Mouse (Mus musculus) hindbrain, embryonic 16.5 days (tissue): ENCODE data around the gene Nod1. TPM values are rescaled to one million over a fixed set of nuclear protein-coding genes. Genes with fewer than 3 reads are reported as not detected.

Experiments used
- ATAC-seq: fragments of 200-750 bp; cut with Nextera tagmentation; 2 replicates; pipeline ENCODE4 v1.8.0; 2017; ENCODE audit warnings: moderate TSS enrichment, moderate library complexity
- H3K27ac ChIP-seq: fragments of 300-500 bp; sonication (generic); 2 replicates; pipeline ENCODE4 v1.5.1; 2014; ENCODE audit warnings: low read depth, mild to moderate bottlenecking, control low read depth, low read length, moderate library complexity
- H3K27me3 ChIP-seq: fragments of 300-500 bp; sonication (generic); replicated peaks from 2 replicates; pipeline ENCODE4 v1.6.1; 2014; ENCODE audit warnings: low read length; ENCODE audit not compliant: control insufficient read depth, insufficient read depth
- H3K36me3 ChIP-seq: fragments of 300-500 bp; sonication (generic); 2 replicates; pipeline ENCODE4 v1.6.1; 2014; ENCODE audit warnings: mild to moderate bottlenecking, low read length, moderate library complexity, mixed read lengths; ENCODE audit not compliant: control insufficient read depth, insufficient read depth
- H3K4me1 ChIP-seq: fragments of 300-500 bp; sonication (generic); 2 replicates; pipeline ENCODE4 v1.6.1; 2014; ENCODE audit warnings: low read depth, low read length; ENCODE audit not compliant: control insufficient read depth, insufficient read depth
- H3K4me2 ChIP-seq: fragments of 300-500 bp; sonication (generic); 2 replicates; pipeline ENCODE4 v1.6.1; 2014; ENCODE audit warnings: mild to moderate bottlenecking, low read length, control low read depth, moderate library complexity
- H3K4me3 ChIP-seq: fragments of 300-500 bp; sonication (generic); 2 replicates; pipeline ENCODE4 v1.5.1; 2014; ENCODE audit warnings: mild to moderate bottlenecking, low read length, control low read depth, moderate library complexity
- H3K9ac ChIP-seq: fragments of 300-500 bp; sonication (generic); 2 replicates; pipeline ENCODE4 v1.6.1; 2014; ENCODE audit warnings: low read depth, mild to moderate bottlenecking, control low read depth, low read length, moderate library complexity
- H3K9me3 ChIP-seq: fragments of 300-500 bp; sonication (generic); 2 replicates; pipeline ENCODE4 v1.6.1; 2014; ENCODE audit warnings: mild to moderate bottlenecking, low read length, moderate library complexity; ENCODE audit not compliant: control insufficient read depth
- WGBS: fragments of 180-500 bp; shearing (Covaris S2); extraction: QIAGEN DNeasy Blood & Tissue Kit; methylation state at CpG from one replicate; pipeline ENCODE4 v1.1.7; 2014; 5-methylcytosine and 5-hydroxymethylcytosine counted together
- polyA plus RNA-seq: library from polyadenylated mRNA; unstranded; fragments of >200 nt; fragmentation: Nextera tagmentation; extraction: Ambion mirVana; gene quantifications from 2 replicates; pipeline ENCODE4 v1.2.1, GENCODE M21; 2015

Nod1 gene
- polyA plus RNA-seq, 1 experiment from 2014 or later, result 3.1 TPM

GRCm38 (mm10) chr6:54900256-54900655 lies 72.2 kb downstream of the Nod1 start:
- no peaks in the 10 kb centered on the region for H3K9me3 ChIP-seq
- H3K4me3 ChIP-seq, result no peak overlapping the region
- H3K4me1 ChIP-seq, result no peaks in the 10 kb centered on the region
- no peak overlapping the region for H3K4me2 ChIP-seq
- H3K27ac ChIP-seq, result no peak overlapping the region
- 88% methylated on average over 2 of the region's 2 CpGs for WGBS
- ATAC-seq, result no peak
- no peaks in the 10 kb centered on the region for H3K36me3 ChIP-seq
- H3K27me3 ChIP-seq, result no peaks in the 10 kb centered on the region
- H3K9ac ChIP-seq, result no peak overlapping the region

- Histone ChIP-seq H3K36me3 (no peaks in the 10 kb centered on the region), H3K9me3 (no peaks in the 10 kb centered on the region), H3K27ac (no peak overlapping the region), H3K4me3 (no peak overlapping the region), H3K27me3 (no peaks in the 10 kb centered on the region), H3K4me1 (no peaks in the 10 kb centered on the region), H3K9ac (no peak overlapping the region), H3K4me2 (no peak overlapping the region)
- no peak for ATAC-seq
- WGBS, result 91% methylated on average over 3 of the region's 3 CpGs
Measured at GRCm38 (mm10) chr6:54891384-54891783, 81.0 kb downstream of the Nod1 start.

GRCm38 (mm10) chr6:54890221-54890620 lies 82.2 kb downstream of the Nod1 start:
- Histone ChIP-seq H3K4me2 (no peak overlapping the region), H3K9me3 (no peaks in the 10 kb centered on the region), H3K9ac (no peak overlapping the region), H3K4me3 (no peak overlapping the region), H3K27ac (no peak overlapping the region), H3K4me1 (no peaks in the 10 kb centered on the region), H3K27me3 (no peaks in the 10 kb centered on the region), H3K36me3 (no peaks in the 10 kb centered on the region)
- 53% methylated on average over 9 of the region's 9 CpGs for WGBS
- no peak for ATAC-seq

- H3K36me3 ChIP-seq, result no peaks in the 10 kb centered on the region
- no peak for ATAC-seq
- H3K4me2 ChIP-seq, result no peak overlapping the region
- H3K27me3 ChIP-seq, result no peaks in the 10 kb centered on the region
- H3K9ac ChIP-seq, result no peak overlapping the region
- H3K27ac ChIP-seq, result no peak overlapping the region
- H3K4me3 ChIP-seq, result no peak overlapping the region
- no peaks in the 10 kb centered on the region for H3K9me3 ChIP-seq
- H3K4me1 ChIP-seq, result no peaks in the 10 kb centered on the region
- WGBS, result 61% methylated on average over 7 of the region's 7 CpGs
Measured at GRCm38 (mm10) chr6:54886195-54886594, 86.2 kb downstream of the Nod1 start.

GRCm38 (mm10) chr6:54883424-54883823 lies 89.0 kb downstream of the Nod1 start:
- ATAC-seq, result no peak
- no peak overlapping the region for H3K4me2 ChIP-seq
- H3K9me3 ChIP-seq, result no peaks in the 10 kb centered on the region
- H3K4me1 ChIP-seq, result no peaks in the 10 kb centered on the region
- H3K4me3 ChIP-seq, result no peak overlapping the region
- no peak overlapping the region for H3K27ac ChIP-seq
- no peaks in the 10 kb centered on the region for H3K36me3 ChIP-seq
- H3K9ac ChIP-seq, result no peak overlapping the region
- no peaks in the 10 kb centered on the region for H3K27me3 ChIP-seq
- 86% methylated on average over 2 of the region's 2 CpGs for WGBS

- H3K36me3 ChIP-seq, result no peaks in the 10 kb centered on the region
- H3K27me3 ChIP-seq, result no peaks in the 10 kb centered on the region
- WGBS, result 91% methylated on average over 4 of the region's 4 CpGs
- H3K4me3 ChIP-seq, result no peak overlapping the region
- no peak overlapping the region for H3K9ac ChIP-seq
- no peaks in the 10 kb centered on the region for H3K9me3 ChIP-seq
- ATAC-seq, result no peak
- H3K27ac ChIP-seq, result no peak overlapping the region
- H3K4me2 ChIP-seq, result no peak overlapping the region
- no peaks in the 10 kb centered on the region for H3K4me1 ChIP-seq
Measured at GRCm38 (mm10) chr6:54880086-54880485, 92.3 kb downstream of the Nod1 start.

GRCm38 (mm10) chr6:54878546-54878945 lies 93.9 kb downstream of the Nod1 start:
- no peak overlapping the region for H3K4me2 ChIP-seq

GRCm38 (mm10) chr6:54877651-54878050 lies 94.8 kb downstream of the Nod1 start:
- Histone ChIP-seq H3K9me3 (no peaks in the 10 kb centered on the region), H3K4me1 (no peaks in the 10 kb centered on the region), H3K36me3 (no peaks in the 10 kb centered on the region), H3K27ac (no peak overlapping the region), H3K4me2 (no peak overlapping the region), H3K4me3 (no peak overlapping the region), H3K9ac (no peak overlapping the region), H3K27me3 (no peaks in the 10 kb centered on the region)
- ATAC-seq, result no peak
- 91% methylated on average over 3 of the region's 3 CpGs for WGBS

More at GRCm38 (mm10) chr6:54878546-54878945, 93.9 kb downstream of the Nod1 start:
- Histone ChIP-seq H3K9me3 (no peaks in the 10 kb centered on the region), H3K27ac (no peak overlapping the region), H3K27me3 (no peaks in the 10 kb centered on the region), H3K36me3 (no peaks in the 10 kb centered on the region), H3K4me1 (no peaks in the 10 kb centered on the region), H3K9ac (no peak overlapping the region), H3K4me3 (no peak overlapping the region)
- ATAC-seq, result no peak

- 32% methylated on average over 5 of the region's 5 CpGs for WGBS
- no peak for ATAC-seq
- no peaks in the 10 kb centered on the region for H3K27me3 ChIP-seq
- no peak overlapping the region for H3K4me2 ChIP-seq
- H3K9me3 ChIP-seq, result no peaks in the 10 kb centered on the region
- H3K4me1 ChIP-seq, result no peaks in the 10 kb centered on the region
- H3K9ac ChIP-seq, result no peak overlapping the region
- H3K36me3 ChIP-seq, result no peaks in the 10 kb centered on the region
- H3K4me3 ChIP-seq, result no peak overlapping the region
- no peak overlapping the region for H3K27ac ChIP-seq
Measured at GRCm38 (mm10) chr6:54876782-54877181, 95.6 kb downstream of the Nod1 start.
